Mouse (Mus musculus): Measurements from ENCODE around the gene Med17. TPM values are rescaled to one million over a fixed set of nuclear protein-coding genes. Genes with fewer than 3 reads are reported as not detected.

Gene Med17
- 26.9 and 28.2 TPM in 2 replicates for total RNA-seq (2023)

DNA sequence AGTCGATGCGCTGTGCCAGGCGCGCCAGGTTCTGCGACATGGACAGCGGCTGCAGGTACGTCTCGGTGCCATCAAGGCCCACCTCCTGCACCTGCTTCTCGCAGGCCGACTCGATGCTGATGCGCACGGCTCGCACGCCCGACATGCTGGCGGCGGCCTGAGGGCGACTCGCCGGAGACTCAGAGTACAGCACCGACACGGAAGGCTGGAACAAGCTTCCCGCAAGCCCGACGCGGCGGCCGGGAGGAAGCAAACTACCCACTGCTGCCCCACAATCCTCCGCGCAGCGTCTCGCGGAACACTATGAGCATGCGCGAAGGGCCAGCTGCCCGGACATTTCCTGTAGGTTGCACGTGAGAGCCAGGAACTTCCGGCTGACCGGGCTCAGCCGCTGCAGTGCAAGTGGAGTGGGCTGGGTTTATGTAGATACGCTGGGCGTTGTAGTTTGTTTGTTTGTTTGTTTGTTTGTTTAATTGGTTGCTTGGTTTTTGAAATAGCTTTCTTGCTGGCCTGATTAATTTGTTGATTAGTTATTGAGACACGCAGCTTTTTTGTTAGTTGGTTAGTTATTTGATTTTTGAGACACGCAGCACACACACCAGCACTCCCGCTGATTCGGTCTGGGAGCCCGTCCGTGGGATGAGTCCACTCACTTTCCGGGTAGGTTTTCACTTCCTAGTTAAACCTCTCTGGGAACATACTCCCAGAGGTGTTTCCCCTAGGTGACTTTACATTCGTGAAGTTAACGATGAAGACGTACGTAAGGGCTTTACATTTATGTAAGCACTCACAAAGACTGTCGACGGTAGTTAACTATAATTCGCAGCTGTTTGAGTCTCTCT, at the start of gene Med17:
Gene Med17 (minus strand): TSS at position 283 of the 842 bp plus-strand sequence.

DNA sequence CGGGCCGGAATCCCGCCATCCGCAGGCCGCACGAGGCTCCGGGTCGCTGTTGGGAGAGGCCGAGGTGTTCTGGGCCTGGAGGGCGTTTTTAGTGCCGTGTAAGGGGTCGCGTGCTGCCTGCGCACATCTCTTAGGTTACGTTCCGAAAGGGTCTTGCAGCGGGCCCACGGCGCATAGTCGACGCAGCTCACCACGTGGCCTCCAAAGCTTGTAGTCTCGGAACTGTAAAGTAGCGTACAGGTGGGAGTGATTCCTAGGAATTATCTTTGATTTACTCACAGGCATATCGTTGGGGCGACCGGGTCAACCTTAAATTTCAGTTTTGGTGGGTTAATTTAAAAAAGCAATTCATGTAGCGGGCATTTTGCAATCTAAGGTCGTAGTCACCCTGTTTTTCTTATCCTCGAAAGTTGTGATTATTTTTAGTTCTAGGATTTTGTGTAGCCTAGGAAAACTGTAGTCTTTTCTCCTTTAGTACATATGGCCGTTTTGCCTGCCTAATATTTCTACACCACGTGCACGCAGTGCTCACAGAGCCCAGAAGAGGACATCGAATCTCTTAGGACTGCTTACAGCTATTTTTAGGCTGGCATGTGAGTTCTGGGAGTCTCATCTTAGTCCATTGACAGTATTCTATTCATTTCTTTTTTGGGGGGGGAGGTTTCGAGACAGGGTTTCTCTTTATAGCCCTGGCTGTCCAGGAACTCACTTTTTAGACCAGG, 26.8 kb upstream of the Med17 start, which contains the start of gene 4931406C07Rik:
Gene 4931406C07Rik (minus strand): TSS at position 51 of the 722 bp plus-strand sequence.

GRCm38 (mm10) chr9:15305503-15306397, 26.0 kb upstream of the Med17 start, which contains the start of gene Taf1d:
Taf1d (plus strand) TSS chr9:15306214.

GRCm38 (mm10) chr9:15239042-15239925, 40.4 kb downstream of the Med17 start, which contains the start of gene Vstm5:
Vstm5 (plus strand) TSS chr9:15239045.

Other genes with a start within 250 kb of the Med17 start
- gene Panx1, start 234.5 kb downstream of the Med17 start, total RNA-seq (2023) = 7.1 and 7.9 TPM in 2 replicates
- gene Hephl1, start 167.8 kb downstream of the Med17 start, total RNA-seq (2023) = not detected in 2 replicates
- gene Vstm5, start 40.9 kb downstream of the Med17 start, total RNA-seq (2023) = not detected in 2 replicates
- gene Taf1d, start 26.3 kb upstream of the Med17 start, total RNA-seq (2023) = 270 and 312 TPM in 2 replicates
- gene 4931406C07Rik, start 26.5 kb upstream of the Med17 start, total RNA-seq (2023) = 4.7 and 4.9 TPM in 2 replicates
- 14.4 and 20.0 TPM in 2 replicates for gene Cep295, start 77.9 kb upstream of the Med17 start, total RNA-seq (2023)
- 1.5 and 2.6 TPM in 2 replicates for gene Smco4, start 213.5 kb upstream of the Med17 start, total RNA-seq (2023)